Mouse (Mus musculus): ENCODE results near the gene Mdn1. TPM values are rescaled to one million over a fixed set of nuclear protein-coding genes. Genes with fewer than 3 reads are reported as not detected.

Mdn1 gene
- polyA plus RNA-seq, 1 experiment from 2014 or later, result 12.3 TPM

GRCm38 (mm10) chr4:32757430-32757829, 100.5 kb downstream of the Mdn1 start:
- Histone ChIP-seq H3K4me2 (ENCODE audit: low read length) (no peak overlapping the region), H3K9me3 (replicated peaks; ENCODE audit: control insufficient read depth, low read length) (no peaks in the 10 kb centered on the region), H3K4me1 (ENCODE audit: control insufficient read depth, insufficient read depth, low read length) (no peaks in the 10 kb centered on the region), H3K36me3 (ENCODE audit: control insufficient read depth, insufficient read depth, low read length) (peaks cover 74% of the 10 kb centered on the region), H3K4me3 (ENCODE audit: low read depth, low read length) (no peak overlapping the region), H3K9ac (ENCODE audit: low read length) (no peak overlapping the region), H3K27ac (ENCODE audit: low read depth, low read length) (no peak overlapping the region), H3K27me3 (replicated peaks; ENCODE audit: control insufficient read depth, insufficient read depth, low read length) (no peaks in the 10 kb centered on the region)
- 83% methylated on average over 2 of the region's 2 CpGs for WGBS
- DNase-seq (ENCODE audit: low spot score) (no peak), ATAC-seq (no peak)

DNA sequence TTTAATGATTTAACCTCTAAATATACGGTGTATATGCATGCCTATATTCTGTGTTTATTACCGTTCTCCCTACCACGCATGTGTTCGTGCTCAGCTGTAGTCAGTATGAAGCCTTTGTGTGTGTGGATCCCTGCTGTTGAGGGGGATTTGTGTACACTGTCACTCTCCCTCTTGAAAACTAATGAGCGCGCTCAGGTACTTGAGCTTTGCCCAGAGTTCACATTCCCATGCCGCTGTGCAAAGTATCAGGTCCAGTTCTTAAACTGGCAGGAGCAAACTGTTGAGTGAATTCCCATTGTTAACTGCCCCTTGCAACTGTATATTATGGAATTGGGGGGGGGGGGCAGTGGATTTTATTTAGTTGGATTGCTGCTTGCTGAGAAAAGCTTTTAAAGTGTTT, 110.6 kb downstream of the Mdn1 start:
- 65% methylated on average over 7 of the region's 7 CpGs for WGBS
- ATAC-seq, result no peak
- H3K27ac ChIP-seq (ENCODE audit: low read depth, low read length), result no peak overlapping the region

DNA sequence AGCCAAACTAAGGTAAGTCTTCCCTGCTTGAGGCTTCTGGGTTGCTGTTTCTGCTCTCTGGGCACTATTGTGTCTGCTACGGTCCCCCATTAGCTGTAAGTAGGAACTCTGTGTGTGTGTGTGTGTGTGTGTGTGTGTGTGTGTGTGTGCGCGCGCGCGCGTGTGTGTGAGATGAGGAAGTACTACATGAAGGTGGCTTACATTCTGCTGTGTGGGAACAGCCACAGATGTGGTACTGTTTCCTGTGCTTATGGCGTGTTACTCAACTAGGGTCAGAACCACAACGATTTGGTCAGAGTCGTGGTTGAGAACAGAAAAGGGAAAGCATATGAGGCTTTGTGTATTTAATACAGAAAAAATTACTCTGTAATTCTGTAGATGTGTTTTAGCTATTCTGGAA, 111.1 kb downstream of the Mdn1 start:
- ATAC-seq, result no peak
- Histone ChIP-seq H3K27me3 (replicated peaks; ENCODE audit: control insufficient read depth, insufficient read depth, low read length) (no peaks in the 10 kb centered on the region), H3K36me3 (ENCODE audit: control insufficient read depth, insufficient read depth, low read length) (peaks cover 69% of the 10 kb centered on the region), H3K9me3 (replicated peaks; ENCODE audit: control insufficient read depth, low read length) (no peaks in the 10 kb centered on the region), H3K4me2 (ENCODE audit: low read length) (no peak overlapping the region), H3K9ac (ENCODE audit: low read length) (no peak overlapping the region), H3K4me3 (ENCODE audit: low read depth, low read length) (no peak overlapping the region), H3K4me1 (ENCODE audit: control insufficient read depth, insufficient read depth, low read length) (no peaks in the 10 kb centered on the region), H3K27ac (ENCODE audit: low read depth, low read length) (no peak overlapping the region)
- no peak for DNase-seq (ENCODE audit: low spot score)
- 93% methylated on average over 10 of the region's 10 CpGs for WGBS

More for the DNA sequence above, 110.6 kb downstream of the Mdn1 start:
- no peak overlapping the region for H3K4me2 ChIP-seq (ENCODE audit: low read length)
- H3K9me3 ChIP-seq (replicated peaks; ENCODE audit: control insufficient read depth, low read length), result no peaks in the 10 kb centered on the region
- H3K36me3 ChIP-seq (ENCODE audit: control insufficient read depth, insufficient read depth, low read length), result peaks cover 69% of the 10 kb centered on the region
- H3K9ac ChIP-seq (ENCODE audit: low read length), result no peak overlapping the region
- H3K4me3 ChIP-seq (ENCODE audit: low read depth, low read length), result no peak overlapping the region
- no peaks in the 10 kb centered on the region for H3K4me1 ChIP-seq (ENCODE audit: control insufficient read depth, insufficient read depth, low read length)
- no peaks in the 10 kb centered on the region for H3K27me3 ChIP-seq (replicated peaks; ENCODE audit: control insufficient read depth, insufficient read depth, low read length)
- DNase-seq (ENCODE audit: low spot score), result no peak

DNA sequence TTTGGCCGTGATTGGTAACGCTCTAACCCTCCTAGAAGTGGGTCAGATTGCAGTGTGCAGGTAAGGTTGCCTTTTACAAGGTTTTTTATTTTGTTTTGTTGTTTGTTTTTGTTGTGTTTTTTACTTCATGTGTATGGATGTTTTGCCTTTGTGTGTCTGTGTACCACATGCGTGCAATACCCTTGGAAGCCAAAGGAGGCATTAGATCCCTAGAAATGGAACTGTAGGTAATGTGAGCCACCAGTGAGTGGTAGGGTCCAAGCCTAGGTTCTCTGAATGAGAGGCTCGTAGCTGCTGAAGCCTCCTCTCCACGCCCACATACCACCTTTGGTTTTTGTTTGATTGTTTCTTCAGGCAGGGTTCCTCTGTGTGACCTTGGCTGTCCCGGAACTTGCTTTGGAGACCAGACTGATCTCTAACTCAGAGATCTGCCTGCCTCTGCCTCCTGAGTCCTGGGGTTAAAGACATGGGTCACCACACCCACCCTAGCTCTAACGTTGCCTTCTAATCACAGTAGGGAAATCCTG, 113.4 kb downstream of the Mdn1 start:
- 94% methylated on average over 7 of the region's 7 CpGs for WGBS
- no peaks in the 10 kb centered on the region for H3K9me3 ChIP-seq (replicated peaks; ENCODE audit: control insufficient read depth, low read length)
- H3K36me3 ChIP-seq (ENCODE audit: control insufficient read depth, insufficient read depth, low read length), result peaks cover 69% of the 10 kb centered on the region
- no peaks in the 10 kb centered on the region for H3K4me1 ChIP-seq (ENCODE audit: control insufficient read depth, insufficient read depth, low read length)
- H3K4me3 ChIP-seq (ENCODE audit: low read depth, low read length), result no peak overlapping the region
- no peak for DNase-seq (ENCODE audit: low spot score)
- H3K9ac ChIP-seq (ENCODE audit: low read length), result no peak overlapping the region
- no peak overlapping the region for H3K4me2 ChIP-seq (ENCODE audit: low read length)
- ATAC-seq, result no peak
- H3K27me3 ChIP-seq (replicated peaks; ENCODE audit: control insufficient read depth, insufficient read depth, low read length), result no peaks in the 10 kb centered on the region
- no peak overlapping the region for H3K27ac ChIP-seq (ENCODE audit: low read depth, low read length)

DNA sequence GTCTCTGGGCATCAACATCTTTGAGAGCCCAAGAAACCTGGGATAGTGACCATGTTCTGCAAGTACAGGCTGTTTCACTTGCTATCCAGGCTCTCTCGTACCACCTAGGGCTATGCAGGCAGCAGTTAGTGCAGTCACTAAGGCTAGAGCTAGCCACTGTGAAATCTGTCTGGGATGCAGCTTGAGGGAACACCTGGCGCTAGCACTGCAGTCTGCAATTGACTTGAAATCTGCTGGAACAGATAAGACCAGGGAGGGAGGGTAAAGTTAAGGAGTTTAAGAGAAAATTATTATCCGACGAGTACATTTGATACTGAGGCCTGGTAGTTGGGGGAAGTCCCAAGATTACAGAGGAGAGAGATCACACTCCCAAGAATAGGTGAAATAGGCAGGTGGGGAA, 123.1 kb downstream of the Mdn1 start:
- 98% methylated on average over 4 of the region's 4 CpGs for WGBS

GRCm38 (mm10) chr4:32787110-32787509, 130.2 kb downstream of the Mdn1 start:
- Histone ChIP-seq H3K27me3 (replicated peaks; ENCODE audit: control insufficient read depth, insufficient read depth, low read length) (no peaks in the 10 kb centered on the region), H3K9ac (ENCODE audit: low read length) (no peak overlapping the region), H3K27ac (ENCODE audit: low read depth, low read length) (no peak overlapping the region), H3K36me3 (ENCODE audit: control insufficient read depth, insufficient read depth, low read length) (no peaks in the 10 kb centered on the region), H3K4me1 (ENCODE audit: control insufficient read depth, insufficient read depth, low read length) (no peaks in the 10 kb centered on the region), H3K9me3 (replicated peaks; ENCODE audit: control insufficient read depth, low read length) (no peaks in the 10 kb centered on the region), H3K4me3 (ENCODE audit: low read depth, low read length) (no peak overlapping the region), H3K4me2 (ENCODE audit: low read length) (no peak overlapping the region)
- DNase-seq (ENCODE audit: low spot score) (no peak), ATAC-seq (no peak)
- 97% methylated on average over 1 of the region's 1 CpGs for WGBS

More for the DNA sequence above, 123.1 kb downstream of the Mdn1 start:
- Histone ChIP-seq H3K4me3 (ENCODE audit: low read depth, low read length) (no peak overlapping the region), H3K27ac (ENCODE audit: low read depth, low read length) (no peak overlapping the region), H3K4me1 (ENCODE audit: control insufficient read depth, insufficient read depth, low read length) (no peaks in the 10 kb centered on the region), H3K9me3 (replicated peaks; ENCODE audit: control insufficient read depth, low read length) (no peaks in the 10 kb centered on the region), H3K27me3 (replicated peaks; ENCODE audit: control insufficient read depth, insufficient read depth, low read length) (no peaks in the 10 kb centered on the region), H3K36me3 (ENCODE audit: control insufficient read depth, insufficient read depth, low read length) (peaks cover 8% of the 10 kb centered on the region), H3K9ac (ENCODE audit: low read length) (no peak overlapping the region), H3K4me2 (ENCODE audit: low read length) (no peak overlapping the region)
- no peak for DNase-seq (ENCODE audit: low spot score)
- ATAC-seq, result no peak

DNA sequence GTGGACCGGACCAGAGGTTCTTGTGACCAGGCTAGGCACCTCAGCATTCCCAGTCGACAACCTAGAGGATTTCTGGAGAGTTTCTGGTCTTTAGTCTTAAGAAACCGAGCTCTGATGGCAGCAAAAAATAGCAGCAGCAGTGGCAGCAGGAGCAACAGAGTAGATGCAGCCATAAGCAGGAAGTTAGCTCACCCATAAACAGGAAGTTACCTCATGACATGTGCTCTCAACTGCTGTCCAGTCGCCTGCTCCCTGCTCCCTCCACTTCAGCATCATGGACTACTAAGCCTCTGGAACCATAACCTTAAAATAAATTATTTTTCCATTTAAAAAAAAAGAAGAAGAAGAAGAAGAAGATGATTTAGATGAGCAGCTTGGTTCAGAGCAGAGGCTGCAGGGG, 132.1 kb downstream of the Mdn1 start:
- no peaks in the 10 kb centered on the region for H3K27me3 ChIP-seq (replicated peaks; ENCODE audit: control insufficient read depth, insufficient read depth, low read length)
- ATAC-seq (no peak), DNase-seq (ENCODE audit: low spot score) (no peak)
- no peaks in the 10 kb centered on the region for H3K9me3 ChIP-seq (replicated peaks; ENCODE audit: control insufficient read depth, low read length)
- H3K9ac ChIP-seq (ENCODE audit: low read length), result no peak overlapping the region
- WGBS, result 91% methylated on average over 4 of the region's 4 CpGs
- no peaks in the 10 kb centered on the region for H3K36me3 ChIP-seq (ENCODE audit: control insufficient read depth, insufficient read depth, low read length)
- H3K4me1 ChIP-seq (ENCODE audit: control insufficient read depth, insufficient read depth, low read length), result no peaks in the 10 kb centered on the region
- H3K4me3 ChIP-seq (ENCODE audit: low read depth, low read length), result no peak overlapping the region
- H3K4me2 ChIP-seq (ENCODE audit: low read length), result no peak overlapping the region
- no peak overlapping the region for H3K27ac ChIP-seq (ENCODE audit: low read depth, low read length)

- peaks cover 9% of the 10 kb centered on the region for H3K4me1 ChIP-seq (ENCODE audit: control insufficient read depth, insufficient read depth, low read length)
- peaks cover 9% of the 10 kb centered on the region; the same call in 1 of the 2 replicates for H3K36me3 ChIP-seq (ENCODE audit: control insufficient read depth, insufficient read depth, low read length)
- no peaks in the 10 kb centered on the region for H3K27me3 ChIP-seq (replicated peaks; ENCODE audit: control insufficient read depth, insufficient read depth, low read length)
- DNase-seq (ENCODE audit: low spot score) (no peak), ATAC-seq (no peak)
- 97% methylated on average over 4 of the region's 4 CpGs for WGBS
- H3K4me3 ChIP-seq (ENCODE audit: low read depth, low read length), result no peak overlapping the region
- no peaks in the 10 kb centered on the region for H3K9me3 ChIP-seq (replicated peaks; ENCODE audit: control insufficient read depth, low read length)
- H3K9ac ChIP-seq (ENCODE audit: low read length), result no peak overlapping the region
- H3K4me2 ChIP-seq (ENCODE audit: low read length), result no peak overlapping the region
- no peak overlapping the region for H3K27ac ChIP-seq (ENCODE audit: low read depth, low read length)
These were observed 142.1 kb downstream of the Mdn1 start for GRCm38 (mm10) chr4:32798976-32799375.

DNA sequence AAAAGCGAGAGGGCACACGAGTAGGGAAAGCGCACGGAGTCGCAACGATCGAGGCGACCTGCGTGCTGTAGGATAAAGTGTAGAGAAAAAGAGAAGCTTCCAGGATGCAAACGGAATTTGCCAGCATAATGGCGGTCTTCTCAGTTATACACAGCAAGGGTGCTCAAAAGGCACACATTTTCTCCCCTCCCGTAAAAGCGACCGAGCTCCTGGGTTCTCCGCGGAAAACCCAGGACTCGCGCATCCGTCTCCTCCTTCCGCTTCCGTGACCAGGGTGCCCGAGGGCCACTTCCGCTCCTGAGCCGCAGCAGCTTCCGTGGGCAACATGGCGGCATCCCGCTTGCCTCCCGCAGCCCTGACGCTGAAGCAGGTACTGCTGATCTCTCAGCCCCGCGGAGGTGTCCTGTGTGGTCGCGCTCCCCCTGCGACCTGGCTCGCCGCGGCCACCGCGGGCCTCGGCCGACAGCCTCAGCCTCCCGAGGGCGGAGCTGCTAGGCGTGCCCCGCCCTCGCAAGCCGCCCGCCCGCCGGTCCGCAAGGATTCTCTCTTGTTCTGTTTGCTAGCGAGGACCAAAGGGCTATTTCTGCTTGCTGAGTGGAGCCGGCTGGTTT, 143.2 kb downstream of the Mdn1 start, which contains the start of gene Lyrm2:
Gene Lyrm2, plus strand, starts transcription at position 288 of the 611 bp plus-strand sequence.
- Histone ChIP-seq H3K9ac (ENCODE audit: low read length) (peak within 1 kb of the TSS; percentile 93), H3K4me2 (ENCODE audit: low read length) (peak within 1 kb of the TSS; percentile 73), H3K9me3 (replicated peaks; ENCODE audit: control insufficient read depth, low read length) (no peaks in the 10 kb centered on the region), H3K36me3 (ENCODE audit: control insufficient read depth, insufficient read depth, low read length) (peaks cover 18% of the 10 kb centered on the region), H3K4me1 (ENCODE audit: control insufficient read depth, insufficient read depth, low read length) (peaks cover 9% of the 10 kb centered on the region), H3K27ac (ENCODE audit: low read depth, low read length) (peak within 1 kb of the TSS; percentile 99), H3K4me3 (ENCODE audit: low read depth, low read length) (peak within 1 kb of the TSS; percentile 83), H3K27me3 (replicated peaks; ENCODE audit: control insufficient read depth, insufficient read depth, low read length) (no peaks in the 10 kb centered on the region)
- WGBS, result under 1% methylated on average over 53 of the region's 53 CpGs
- peak; percentile 90 for DNase-seq (ENCODE audit: low spot score)
- ATAC-seq, result peak; percentile 94
